Mouse (Mus musculus): ENCODE data around the gene Fam71e2.

The Fam71e2 gene

DNA sequence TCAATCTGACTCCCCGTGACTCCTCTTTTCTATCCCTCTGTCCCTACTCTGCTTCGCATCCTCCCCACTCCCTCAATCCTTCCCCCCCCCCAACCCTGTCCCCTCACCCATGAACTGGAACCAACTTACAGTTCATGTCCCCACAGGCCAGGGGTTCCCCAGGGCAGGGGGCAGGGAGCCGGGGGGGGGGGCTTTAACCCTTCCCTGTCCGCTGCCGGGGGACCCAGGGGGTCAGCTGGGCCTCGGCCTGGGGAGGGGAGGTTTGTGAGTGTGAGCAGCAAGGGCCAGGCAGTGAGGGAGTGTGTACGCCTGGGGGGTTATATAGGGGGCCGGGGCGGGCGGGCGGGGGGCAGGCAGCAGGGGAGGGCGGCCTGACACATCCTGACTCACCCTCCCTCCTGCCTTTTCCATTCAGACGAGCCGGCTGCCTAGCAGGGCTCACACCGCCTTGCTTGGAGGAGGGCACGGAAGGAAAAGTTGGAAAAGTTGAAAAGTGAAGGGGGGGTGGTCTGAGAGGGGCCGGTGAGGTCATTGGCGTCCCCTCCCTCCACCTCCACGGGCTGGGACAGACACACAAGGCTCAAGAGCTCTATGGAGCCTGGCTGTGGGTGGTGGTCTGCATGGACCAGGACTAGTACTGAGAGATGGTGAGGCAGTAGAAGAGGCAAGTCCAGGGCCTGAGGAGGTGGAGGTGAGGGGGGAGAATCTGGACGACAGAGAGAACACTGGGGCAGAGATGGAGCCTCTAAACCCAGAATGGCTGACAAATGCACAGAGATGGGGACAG, 6.9 kb upstream of the Fam71e2 start:
- DNase-seq, result no peak

DNA sequence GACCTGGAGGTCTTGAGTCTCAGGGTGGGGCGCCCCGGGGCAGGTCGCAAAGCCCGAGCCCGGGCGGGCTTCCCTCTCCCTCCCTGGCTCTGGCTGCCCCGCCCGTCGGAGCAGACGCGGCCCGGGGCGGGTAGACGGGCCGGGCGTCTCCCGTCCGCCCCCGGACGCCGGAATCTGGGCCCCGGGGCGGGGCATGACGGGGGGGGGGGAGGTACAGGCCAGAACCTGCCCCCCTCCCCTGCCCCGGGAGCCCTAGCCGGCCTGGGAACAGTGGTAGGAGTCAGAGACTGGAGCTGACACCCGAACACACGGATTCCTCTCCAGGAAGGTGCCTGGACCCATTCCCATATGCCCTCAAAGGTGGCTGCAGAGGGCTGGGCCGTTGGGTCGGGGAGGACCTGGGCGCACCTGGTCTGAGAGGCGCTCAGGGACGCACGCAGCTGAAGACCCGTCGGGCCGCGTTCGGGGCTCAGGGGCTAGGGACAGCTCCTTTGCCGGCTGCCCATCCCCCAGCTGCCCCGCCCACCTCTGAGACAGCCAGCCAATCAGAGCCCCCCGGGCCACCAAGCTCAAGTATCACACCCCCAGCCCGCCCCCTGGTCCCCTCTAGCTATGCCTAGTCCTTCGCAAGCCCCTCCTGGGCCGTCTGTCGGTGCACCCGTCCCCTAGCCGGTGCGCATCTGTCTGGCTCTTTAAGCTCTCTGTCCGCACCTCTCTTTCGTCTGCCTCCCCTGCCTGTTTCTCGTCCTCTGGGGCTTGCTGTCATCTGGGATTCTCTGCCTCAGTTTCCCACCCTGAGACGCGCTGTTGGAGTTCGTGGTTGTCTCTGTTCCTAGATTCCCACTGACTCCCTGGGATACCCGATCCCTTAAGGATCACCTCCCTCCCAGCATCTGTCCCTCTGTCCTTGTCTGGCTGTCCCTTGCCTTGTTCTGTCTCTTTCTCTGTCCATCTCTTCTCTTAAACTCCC, 6.0 kb upstream of the Fam71e2 start:
- peak; percentile 71 for DNase-seq

DNA sequence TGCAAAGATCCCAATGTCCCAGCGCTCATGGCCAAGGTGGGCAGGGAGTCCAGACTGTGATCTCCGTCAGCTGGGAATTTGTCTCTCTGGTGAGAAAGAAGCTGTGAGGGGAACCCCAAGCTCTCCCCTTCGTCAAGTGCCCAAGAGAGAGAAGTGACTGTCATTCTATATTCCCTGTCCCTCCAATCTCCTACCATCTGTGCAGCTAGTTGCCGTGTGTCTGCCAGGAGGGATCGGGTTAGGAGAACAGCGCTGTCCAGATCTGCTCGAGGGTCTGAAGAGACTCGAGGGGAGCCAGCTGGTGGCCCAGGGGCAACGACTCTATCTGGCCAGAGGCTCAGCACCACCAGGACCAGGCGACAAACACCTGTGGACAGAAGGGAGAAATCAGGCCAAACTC, 5.0 kb upstream of the Fam71e2 start:
- DNase-seq, result no peak

DNA sequence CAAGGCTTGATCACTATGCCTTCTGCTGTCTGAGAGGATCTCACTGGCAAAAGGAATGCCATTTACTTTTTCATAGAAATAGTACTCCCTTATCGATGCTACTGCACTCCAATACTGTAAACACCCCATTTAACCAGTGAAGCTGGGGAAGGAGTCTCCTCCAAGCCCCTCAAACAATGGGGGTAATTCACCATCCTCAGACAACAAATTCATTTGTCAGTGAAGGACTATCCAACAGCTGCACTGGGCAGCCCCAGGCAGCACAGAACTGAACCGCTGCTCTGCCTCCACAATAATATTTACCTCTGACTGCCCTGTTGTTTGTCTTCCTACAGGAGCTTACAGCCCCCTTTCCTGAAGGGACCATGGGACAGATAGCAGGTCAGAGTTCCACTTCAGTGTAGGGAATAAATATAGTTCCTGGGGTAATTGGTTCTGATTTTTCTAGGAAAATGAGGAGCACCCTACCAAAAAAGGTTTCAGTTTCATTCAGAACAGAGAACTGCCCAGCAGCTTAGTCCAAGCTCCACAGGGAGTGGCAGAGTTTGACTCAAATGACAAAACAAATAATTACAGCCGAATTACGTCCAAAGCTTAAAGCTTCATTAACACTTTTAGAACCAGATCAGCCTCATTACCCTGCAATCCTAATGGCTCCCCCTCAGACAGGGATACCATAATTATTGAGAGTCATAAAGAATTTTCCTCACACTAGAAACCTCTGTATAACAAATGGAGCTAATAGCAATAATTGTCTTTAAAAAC, 6.0 kb downstream of the Fam71e2 start:
- no peak for DNase-seq

DNA sequence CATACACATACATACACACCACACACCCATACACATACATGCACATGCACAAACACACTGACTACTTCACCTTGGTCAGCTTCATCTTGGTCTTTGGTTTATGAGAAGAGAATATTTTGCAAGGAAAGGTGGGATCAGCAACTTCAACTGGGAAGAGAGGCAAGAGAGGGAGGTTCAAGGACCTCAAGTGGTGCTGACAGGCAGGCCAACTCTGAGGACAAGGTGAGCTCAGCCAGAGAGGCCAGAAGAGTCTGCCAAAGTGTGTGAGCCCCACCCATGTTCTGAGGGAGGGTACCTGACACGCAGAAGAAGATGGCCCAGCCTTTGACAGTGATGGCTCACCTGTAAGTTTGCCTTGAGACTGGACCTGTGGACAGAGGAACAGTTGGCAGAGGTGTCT, 11.4 kb downstream of the Fam71e2 start:
- no peak for DNase-seq

DNA sequence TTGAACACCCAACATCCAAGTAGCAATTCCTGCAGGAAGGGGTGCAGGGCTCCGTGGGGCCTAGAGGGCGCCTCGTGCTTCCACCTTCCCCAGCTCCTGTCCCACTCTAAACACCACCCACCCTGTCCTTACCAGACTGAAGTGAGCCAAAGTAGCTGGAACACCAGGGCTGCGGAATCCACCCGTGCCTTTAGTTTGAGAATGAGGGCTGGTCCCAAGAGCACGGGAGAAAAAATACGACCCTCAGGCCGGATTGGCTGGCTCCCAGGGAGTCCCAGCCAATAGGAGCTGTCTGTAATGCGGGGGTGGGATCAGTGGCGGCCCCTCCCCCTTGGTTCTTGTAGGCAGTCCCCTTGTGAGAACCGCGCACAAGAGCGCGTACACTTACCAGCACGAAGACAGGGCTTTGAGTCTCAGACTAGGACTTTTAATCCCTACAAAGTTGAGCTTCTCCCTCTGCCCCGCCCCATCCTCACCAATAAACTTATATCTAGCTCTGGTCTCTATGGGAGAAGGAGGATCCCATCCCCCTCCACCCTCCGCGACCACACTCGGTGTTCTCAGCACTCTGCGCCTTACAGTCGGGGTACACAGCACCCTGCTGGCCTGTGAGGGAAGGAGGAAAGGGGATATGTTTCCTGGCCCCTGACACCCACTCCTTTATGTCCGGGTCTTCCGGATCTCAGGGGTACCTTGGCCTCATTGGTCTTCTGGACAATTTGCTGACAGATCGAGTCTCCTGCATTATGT, 18.1 kb downstream of the Fam71e2 start, which contains the start of gene Cox6b2:
Gene Cox6b2 (minus strand): TSS at position 274 of the 750 bp plus-strand sequence.
- peak; percentile 93 for DNase-seq

DNA sequence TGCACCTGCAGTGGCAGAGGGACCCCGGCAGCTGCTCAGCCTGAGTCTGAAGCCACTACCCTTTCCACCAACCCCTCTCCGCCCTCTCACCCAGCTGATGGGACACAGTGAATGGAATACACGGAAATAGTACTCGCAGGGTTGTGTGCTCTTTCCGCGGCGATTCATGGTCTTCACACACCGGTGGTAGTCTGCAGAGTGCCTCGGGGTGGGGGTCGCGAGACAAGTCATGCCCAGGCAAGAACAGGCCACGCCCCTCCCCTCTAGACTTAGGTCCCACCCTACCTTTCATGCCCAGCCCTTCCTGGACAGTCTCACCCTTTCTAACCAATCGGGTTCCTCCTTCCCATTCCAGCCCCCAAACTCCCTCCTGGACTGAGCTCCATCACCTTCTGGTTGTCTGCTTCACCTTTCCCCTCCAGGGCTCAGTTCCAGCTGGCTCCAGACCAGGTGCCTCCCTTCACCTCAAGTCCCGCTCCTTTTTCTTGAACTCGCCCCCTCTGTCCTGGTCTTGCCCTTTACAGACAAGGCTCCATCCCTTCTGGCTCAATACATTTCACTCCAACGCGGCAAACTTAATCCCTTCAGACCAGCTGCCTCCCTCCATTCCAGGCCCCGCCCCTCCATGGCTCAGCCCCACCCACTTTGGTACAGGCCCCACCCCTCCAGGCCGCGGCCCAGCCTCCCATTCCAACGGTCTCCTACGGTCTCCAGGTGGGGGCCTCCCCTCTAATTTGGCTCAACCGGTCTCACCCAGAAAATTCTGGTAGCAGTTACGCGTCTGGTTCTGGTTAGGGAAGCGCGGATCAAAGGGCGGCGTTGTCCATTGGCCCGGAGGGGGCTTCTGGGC, 18.9 kb downstream of the Fam71e2 start:
- DNase-seq, result peak; percentile 69

DNA sequence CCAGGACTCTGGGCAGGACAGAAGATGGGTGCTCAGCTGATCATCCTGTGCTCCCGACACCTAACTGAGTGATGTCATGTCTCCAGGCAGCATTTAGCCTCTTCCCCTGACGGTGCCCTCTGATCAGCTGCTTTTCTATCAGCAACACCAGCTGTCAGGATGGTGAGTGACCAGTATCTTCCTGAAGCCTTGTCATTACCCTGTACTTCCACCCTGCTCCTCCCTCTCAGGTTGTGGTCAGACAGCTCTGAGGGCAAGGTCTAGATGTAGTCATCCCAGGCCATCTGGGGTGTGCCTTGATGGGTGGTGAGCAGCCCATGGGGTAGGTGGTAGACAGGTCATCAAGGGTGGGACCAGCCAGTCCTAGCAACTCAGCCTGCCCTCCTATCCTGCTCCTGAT, 21.9 kb downstream of the Fam71e2 start:
- DNase-seq, result no peak

DNA sequence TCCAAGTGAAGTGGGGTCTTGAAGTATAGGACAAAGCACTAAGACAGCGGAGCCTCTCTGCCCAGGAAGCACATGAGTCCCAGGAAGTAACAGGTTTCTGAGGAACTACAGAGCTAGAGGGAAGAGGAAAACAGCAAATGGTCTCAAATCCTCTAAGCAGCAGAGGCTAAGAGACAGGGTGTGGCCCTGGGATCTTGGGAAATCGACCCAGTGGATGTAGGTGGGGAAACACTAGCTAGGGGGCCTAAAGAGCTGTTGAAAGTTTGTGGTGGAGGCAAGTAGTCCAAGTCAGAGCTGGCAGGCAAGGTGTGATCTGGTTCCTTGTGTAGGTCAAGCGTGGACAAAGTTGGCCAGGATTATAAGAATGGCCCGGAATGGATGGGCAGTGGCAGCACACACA, 22.8 kb downstream of the Fam71e2 start:
- DNase-seq, result no peak

DNA sequence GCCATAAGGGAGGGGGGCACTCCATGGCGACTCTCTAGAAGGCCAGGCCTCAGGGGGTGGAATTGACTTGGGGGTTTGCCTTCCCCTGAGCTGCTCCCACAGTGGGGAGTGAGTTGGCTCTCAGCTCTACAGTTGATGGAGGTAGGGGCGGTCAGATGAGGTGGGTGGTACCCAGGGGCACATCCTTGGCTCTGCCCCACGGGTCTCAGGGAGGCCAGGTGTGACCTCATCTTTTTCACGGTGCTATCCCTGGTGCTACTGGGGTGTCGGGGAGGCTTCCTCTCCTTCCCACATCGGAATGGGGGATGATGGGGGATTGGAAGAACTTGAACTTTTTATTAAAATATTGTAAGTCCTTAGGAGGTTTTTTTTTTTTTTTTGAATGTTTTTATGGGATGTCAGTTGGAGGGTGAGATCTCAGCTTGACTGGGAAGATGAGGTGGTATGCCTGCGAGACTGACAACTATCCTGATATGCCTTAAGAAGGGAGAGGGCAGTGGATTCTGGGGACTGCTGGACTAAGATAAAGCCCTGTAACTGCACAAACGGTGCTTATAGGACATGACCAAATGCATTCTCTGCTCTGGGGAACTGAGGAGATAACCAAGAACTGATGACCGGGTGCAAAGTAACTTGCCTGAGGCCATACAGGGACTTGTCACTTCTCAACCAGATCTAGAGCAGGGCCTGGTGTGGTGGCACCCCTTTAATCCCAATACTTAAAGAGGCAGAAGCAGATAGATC, 23.8 kb downstream of the Fam71e2 start:
- DNase-seq, result no peak

DNA sequence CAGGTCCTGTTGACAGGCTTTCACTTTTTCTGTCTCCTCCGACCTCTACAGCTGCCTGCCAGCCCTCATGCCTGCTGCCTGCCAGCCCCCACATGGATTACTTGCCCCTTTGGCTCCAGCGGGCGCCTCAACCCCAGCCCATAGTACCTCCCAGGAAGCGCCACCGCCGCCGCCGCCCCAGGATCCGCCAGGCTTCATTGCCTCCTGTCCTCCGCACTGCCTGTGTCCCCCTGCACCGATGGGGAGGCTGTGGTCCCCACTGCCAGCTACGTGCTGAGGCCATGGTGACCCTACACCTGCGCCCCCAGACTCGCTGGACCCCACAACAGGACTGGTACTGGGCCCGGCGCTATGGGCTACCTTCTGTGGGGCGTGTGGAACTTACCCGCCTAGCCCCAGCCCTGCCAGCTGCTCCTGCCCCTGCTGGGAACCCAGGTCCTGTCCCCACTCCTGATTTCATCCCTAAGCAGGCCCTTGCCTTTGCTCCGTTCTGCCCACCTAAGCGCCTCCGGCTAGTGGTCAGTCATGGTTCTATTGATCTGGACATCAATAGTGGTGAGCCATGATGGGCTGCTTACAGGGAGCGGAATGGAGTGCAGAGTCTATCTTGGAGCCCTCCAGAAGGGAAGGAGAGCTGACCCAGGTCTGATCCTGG, 24.6 kb downstream of the Fam71e2 start:
- DNase-seq, result no peak

DNA sequence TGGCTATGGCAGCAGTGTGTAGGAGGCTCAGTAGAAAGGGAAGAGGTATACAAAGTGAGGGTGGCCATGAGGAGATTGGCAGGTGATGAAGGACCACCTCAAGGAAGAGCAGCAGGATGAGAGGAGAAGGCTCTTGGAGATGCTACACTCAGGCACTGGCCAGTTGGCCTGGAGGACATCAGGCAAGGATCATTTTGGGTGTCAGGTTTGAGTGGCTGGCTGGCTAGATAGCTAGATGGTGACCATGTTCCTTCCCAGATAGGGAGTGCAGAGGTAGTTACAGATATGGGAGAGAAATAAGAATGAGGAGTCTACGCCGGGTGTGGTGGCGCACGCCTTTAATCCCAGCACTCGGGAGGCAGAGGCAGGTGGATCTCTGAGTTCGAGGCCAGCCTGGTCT, 26.2 kb downstream of the Fam71e2 start:
- DNase-seq, result no peak

DNA sequence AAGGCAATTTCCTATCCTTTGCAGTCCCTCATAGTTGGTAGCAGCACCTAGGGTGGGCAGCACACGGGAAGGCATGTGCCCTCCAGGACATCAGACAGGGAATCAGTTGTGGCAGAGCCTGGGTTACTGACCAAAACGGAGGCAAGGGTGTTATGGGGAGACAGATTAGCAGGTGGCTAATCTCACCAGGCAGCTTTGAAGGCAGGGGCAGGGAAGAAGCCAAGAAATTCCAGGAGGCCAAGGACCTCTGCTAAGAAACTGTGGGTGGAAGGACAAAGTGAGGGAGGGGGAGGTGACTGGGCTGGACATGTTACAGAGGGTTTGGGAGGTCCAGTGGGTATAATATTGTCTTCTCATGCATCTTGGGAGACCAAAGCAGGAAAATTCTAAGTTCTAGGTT, 27.7 kb downstream of the Fam71e2 start:
- no peak for DNase-seq

DNA sequence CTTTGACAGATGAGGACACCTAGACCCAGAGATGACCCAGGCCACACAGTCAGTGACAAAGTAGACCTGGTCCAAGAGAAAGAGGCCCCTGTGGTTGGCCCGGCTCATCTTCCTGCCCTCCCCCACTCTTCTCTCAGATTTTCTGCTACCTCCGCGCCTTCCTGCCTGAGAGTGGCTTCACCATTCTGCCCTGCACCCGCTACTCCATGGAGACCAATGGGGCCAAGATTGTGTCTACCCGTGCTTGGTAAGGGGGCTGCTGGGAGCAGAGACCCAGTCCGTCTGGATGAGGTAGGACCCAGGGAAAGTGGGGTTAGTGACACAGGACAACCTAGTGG, 28.7 kb downstream of the Fam71e2 start:
- DNase-seq, result no peak

DNA sequence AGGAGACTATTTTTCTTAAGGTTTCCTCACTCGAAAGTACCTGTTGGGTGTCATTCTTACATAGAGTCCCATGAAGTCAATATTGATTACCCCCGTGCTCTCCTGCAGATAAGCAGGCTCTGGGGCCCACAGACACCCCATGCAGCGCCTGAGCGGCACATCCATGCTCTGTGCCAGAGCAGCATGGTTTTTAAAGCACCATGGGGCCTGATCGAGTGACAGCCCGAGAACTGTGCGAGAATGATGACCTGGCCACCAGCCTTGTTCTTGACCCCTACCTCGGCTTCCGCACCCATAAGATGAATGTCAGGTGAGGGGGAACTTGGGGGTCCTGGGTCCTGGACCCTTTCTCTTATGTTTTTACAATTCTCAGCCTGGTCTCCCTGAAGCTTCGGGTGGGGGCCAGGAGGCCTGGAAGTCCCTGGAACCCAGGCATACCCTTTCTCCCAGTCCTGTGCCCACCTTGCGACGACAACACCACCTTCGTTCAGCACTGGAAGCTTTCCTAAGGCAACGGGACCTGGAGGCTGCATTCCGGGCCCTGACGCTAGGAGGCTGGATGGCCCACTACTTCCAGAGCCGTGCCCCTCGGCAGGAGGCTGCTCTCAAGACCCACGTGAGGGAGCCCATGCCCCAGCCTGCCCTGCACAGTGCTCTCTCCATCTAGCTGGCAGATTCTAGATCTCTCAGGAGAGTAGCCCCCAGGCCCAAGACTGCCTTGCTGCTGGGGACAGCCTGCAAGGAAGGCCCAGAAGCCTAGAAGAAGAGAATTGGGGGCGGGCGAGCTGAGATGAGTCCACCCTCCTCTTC, 29.2 kb downstream of the Fam71e2 start:
- no peak for DNase-seq

DNA sequence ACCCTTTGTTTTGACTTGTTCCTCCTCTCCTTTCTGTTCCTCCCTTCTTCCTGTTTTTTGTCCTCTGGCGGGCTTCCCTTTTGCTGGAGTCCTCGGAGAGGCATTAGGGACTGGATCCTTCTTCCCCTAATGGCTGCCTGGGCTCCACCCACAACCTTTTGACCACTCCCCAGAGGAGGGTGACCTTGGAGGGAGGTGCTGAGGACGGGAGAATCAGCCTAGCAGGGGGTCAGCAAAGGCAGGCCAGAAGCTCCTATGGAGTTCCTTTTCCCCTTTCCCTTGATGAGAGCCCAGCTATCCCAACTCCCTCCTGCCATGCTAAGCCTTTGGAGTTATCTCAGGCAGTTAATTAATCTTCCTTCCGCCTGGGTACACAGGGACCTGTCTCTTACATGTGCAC, 30.0 kb downstream of the Fam71e2 start:
- DNase-seq, result peak; percentile 37

DNA sequence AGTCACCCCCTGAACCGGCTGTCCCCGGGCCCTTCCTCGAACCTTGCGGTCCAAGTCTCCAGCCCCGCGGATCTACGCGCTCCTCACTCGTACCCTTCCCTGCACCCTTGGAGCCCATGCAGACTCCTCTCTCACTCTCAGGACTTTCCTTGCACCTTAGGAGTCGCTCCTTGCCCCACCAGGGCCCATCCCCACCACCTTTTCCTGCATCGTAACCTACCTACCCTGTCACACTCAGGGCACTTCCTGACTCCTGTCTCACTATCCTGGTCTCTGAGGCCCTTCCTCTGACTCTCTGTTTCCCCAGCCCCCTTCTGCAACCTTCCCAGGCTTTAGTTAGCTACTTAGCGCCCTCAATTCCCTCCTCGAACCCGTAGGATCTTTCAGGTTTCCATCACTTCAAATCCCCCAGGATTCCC, 30.8 kb downstream of the Fam71e2 start:
- no peak for DNase-seq

DNA sequence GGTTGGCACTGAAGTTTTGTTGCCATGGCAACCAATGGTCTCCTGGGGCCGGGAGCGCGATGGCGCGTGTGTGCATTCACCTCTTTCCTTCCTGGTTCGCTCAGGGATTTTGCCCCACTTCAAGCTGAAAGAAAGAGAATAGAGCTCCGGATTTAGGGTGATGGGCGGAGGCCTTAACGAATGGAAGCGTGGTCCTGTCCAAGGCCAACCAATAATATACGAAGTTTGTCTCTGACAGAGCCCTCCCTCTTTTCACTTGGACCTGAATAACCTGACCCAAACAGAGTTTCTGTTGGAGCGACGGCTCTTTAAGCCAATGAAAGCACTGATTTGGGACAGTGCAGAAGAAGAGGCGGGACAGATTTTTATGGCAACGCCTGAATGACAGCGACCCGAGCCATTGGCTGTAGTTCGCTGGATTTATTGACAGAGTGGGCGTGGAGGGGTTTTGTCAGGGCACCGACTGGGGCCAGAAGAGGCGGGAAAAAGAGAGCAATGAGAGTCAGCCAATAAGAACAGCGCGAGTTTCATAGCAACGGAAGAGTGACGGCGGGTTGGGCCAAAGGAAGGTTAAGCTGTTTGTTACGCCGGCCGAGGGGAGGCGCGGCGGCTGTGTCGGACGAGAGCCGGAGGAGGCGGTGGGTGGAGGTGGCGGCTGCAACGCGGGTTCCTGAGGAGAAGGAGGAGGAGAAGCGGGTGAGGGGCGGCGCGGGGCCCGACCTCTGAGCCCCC, 31.4 kb downstream of the Fam71e2 start, which contains the start of gene Kmt5c:
Gene Kmt5c (plus strand): TSS at position 572 of the 732 bp plus-strand sequence.
- peak; percentile 92 for DNase-seq

All from thymus, postnatal 4 days (tissue).